Mouse (Mus musculus): ENCODE data around the gene Slc34a1. TPM values are rescaled to one million over a fixed set of nuclear protein-coding genes. Genes with fewer than 3 reads are reported as not detected.

Gene Slc34a1
- total and polyA plus RNA-seq, 2 experiments from 2014 or later, result not detected

GRCm38 (mm10) chr13:55405783-55406390 lies 7.9 kb downstream of the Slc34a1 start:
- ATAC-seq (ENCODE audit: insufficient read depth, low read depth), result no peak

GRCm38 (mm10) chr13:55407341-55407740 lies 9.4 kb downstream of the Slc34a1 start:
- Histone ChIP-seq H3K27me3 (ENCODE audit: control insufficient read depth, insufficient read depth, low read length) (peaks cover 70% of the 10 kb centered on the region), H3K27ac (ENCODE audit: low read depth) (no peak overlapping the region), H3K9ac (replicated peaks; ENCODE audit: low read depth, low read length) (no peak overlapping the region), H3K9me3 (replicated peaks; ENCODE audit: control insufficient read depth, low read length) (no peaks in the 10 kb centered on the region), H3K4me1 (ENCODE audit: control insufficient read depth, insufficient read depth) (no peaks in the 10 kb centered on the region), H3K36me3 (replicated peaks; ENCODE audit: control insufficient read depth, insufficient read depth, low read length) (no peaks in the 10 kb centered on the region), H3K4me3 (ENCODE audit: low read depth, low read length) (no peak overlapping the region), H3K4me2 (ENCODE audit: low read depth, low read length) (no peak overlapping the region)
- WGBS, result 70% methylated on average over 4 of the region's 4 CpGs
- no peak for TF ChIP-seq CTCF (IDR thresholded peaks at IDR 0.05; ENCODE audit: low read depth)
- no peak for TF ChIP-seq EP300 (IDR thresholded peaks at IDR 0.05; ENCODE audit: low read depth)
- ATAC-seq (ENCODE audit: insufficient read depth, low read depth) (no peak), DNase-seq (ENCODE audit: low spot score) (no peak)

More at GRCm38 (mm10) chr13:55405783-55406390, 7.9 kb downstream of the Slc34a1 start:
- Histone ChIP-seq H3K9ac (replicated peaks; ENCODE audit: low read depth, low read length) (no peak overlapping the region), H3K9me3 (replicated peaks; ENCODE audit: control insufficient read depth, low read length) (no peaks in the 10 kb centered on the region), H3K4me2 (ENCODE audit: low read depth, low read length) (peak overlapping the region; percentile 14; the same call in 1 of the 2 replicates), H3K27ac (ENCODE audit: low read depth) (no peak overlapping the region), H3K4me3 (ENCODE audit: low read depth, low read length) (no peak overlapping the region), H3K4me1 (ENCODE audit: control insufficient read depth, insufficient read depth) (no peaks in the 10 kb centered on the region), H3K27me3 (ENCODE audit: control insufficient read depth, insufficient read depth, low read length) (peaks cover 73% of the 10 kb centered on the region), H3K36me3 (replicated peaks; ENCODE audit: control insufficient read depth, insufficient read depth, low read length) (no peaks in the 10 kb centered on the region)
- 62% methylated on average over 13 of the region's 13 CpGs for WGBS
- TF ChIP-seq EP300 (IDR thresholded peaks at IDR 0.05; ENCODE audit: low read depth) (no peak), CTCF (IDR thresholded peaks at IDR 0.05; ENCODE audit: low read depth) (no peak)
- no peak for DNase-seq (ENCODE audit: low spot score)

DNA sequence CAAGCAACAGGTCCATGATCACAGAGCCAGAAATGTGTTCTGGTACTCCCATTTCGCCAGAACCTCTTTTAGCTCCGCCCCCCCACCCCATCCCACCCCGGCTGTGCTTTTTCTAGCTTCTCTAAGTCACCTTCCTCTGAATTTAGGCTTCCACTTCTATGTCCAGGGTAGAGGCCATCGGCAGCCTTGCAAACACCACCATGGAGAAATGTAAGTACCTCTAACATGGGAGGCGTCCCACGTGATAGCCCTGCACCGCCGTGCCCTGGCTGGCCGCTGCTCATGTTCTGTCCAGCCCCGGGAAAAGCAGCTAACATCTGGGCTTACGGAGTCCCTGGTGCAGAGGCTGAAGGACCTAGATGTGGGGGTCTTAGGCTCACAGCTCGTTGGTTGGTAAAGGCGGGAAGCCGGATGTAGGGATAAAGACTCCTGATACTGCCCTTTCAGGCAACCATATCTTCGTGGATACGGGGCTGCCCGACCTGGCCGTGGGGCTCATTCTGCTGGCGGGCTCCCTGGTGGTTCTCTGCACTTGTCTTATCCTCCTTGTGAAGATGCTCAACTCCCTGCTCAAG lies 10.6 kb downstream of the Slc34a1 start:
- Histone ChIP-seq H3K9ac (replicated peaks; ENCODE audit: low read depth, low read length) (no peak overlapping the region), H3K4me3 (ENCODE audit: low read depth, low read length) (no peak overlapping the region), H3K4me2 (ENCODE audit: low read depth, low read length) (no peak overlapping the region), H3K36me3 (replicated peaks; ENCODE audit: control insufficient read depth, insufficient read depth, low read length) (no peaks in the 10 kb centered on the region), H3K27me3 (ENCODE audit: control insufficient read depth, insufficient read depth, low read length) (peaks cover 67% of the 10 kb centered on the region), H3K4me1 (ENCODE audit: control insufficient read depth, insufficient read depth) (no peaks in the 10 kb centered on the region), H3K27ac (ENCODE audit: low read depth) (no peak overlapping the region), H3K9me3 (replicated peaks; ENCODE audit: control insufficient read depth, low read length) (no peaks in the 10 kb centered on the region)
- WGBS, result 78% methylated on average over 19 of the region's 19 CpGs
- DNase-seq (ENCODE audit: low spot score), result no peak
- ATAC-seq (ENCODE audit: insufficient read depth, low read depth), result no peak
- no peak for TF ChIP-seq EP300 (IDR thresholded peaks at IDR 0.05; ENCODE audit: low read depth)
- no peak for TF ChIP-seq CTCF (IDR thresholded peaks at IDR 0.05; ENCODE audit: low read depth)

DNA sequence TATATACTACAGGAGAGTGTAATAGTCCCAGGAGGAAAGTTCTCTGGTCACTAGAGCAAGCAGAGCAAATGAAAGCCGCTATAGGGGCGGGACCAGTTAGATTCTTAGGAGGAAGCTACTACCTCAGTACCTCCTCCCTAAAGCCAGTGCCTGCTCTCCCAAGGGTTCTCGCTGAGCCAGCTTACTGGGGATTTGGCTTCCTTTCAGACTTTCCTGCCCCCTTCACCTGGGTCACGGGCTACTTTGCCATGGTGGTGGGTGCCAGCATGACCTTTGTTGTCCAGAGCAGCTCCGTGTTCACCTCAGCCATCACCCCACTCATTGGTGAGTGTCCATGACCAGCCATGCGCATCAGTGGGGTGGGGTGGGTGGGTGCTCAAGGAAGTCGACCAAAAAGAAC lies 13.8 kb downstream of the Slc34a1 start:
- TF ChIP-seq EP300 (IDR thresholded peaks at IDR 0.05; ENCODE audit: low read depth) (no peak), CTCF (IDR thresholded peaks at IDR 0.05; ENCODE audit: low read depth) (no peak)

GRCm38 (mm10) chr13:55412643-55413307 lies 14.8 kb downstream of the Slc34a1 start:
- Histone ChIP-seq H3K4me2 (ENCODE audit: low read depth, low read length) (no peak overlapping the region), H3K9ac (replicated peaks; ENCODE audit: low read depth, low read length) (no peak overlapping the region), H3K4me3 (ENCODE audit: low read depth, low read length) (no peak overlapping the region), H3K9me3 (replicated peaks; ENCODE audit: control insufficient read depth, low read length) (no peaks in the 10 kb centered on the region), H3K36me3 (replicated peaks; ENCODE audit: control insufficient read depth, insufficient read depth, low read length) (no peaks in the 10 kb centered on the region), H3K4me1 (ENCODE audit: control insufficient read depth, insufficient read depth) (no peaks in the 10 kb centered on the region), H3K27me3 (ENCODE audit: control insufficient read depth, insufficient read depth, low read length) (peaks cover 58% of the 10 kb centered on the region), H3K27ac (ENCODE audit: low read depth) (no peak overlapping the region)
- DNase-seq (ENCODE audit: low spot score), result no peak
- ATAC-seq (ENCODE audit: insufficient read depth, low read depth), result no peak
- TF ChIP-seq CTCF (IDR thresholded peaks at IDR 0.05; ENCODE audit: low read depth) (no peak), EP300 (IDR thresholded peaks at IDR 0.05; ENCODE audit: low read depth) (no peak)
- WGBS, result 76% methylated on average over 13 of the region's 13 CpGs

More for the DNA sequence above, 13.8 kb downstream of the Slc34a1 start:
- H3K9me3 ChIP-seq (replicated peaks; ENCODE audit: control insufficient read depth, low read length), result no peaks in the 10 kb centered on the region
- H3K4me2 ChIP-seq (ENCODE audit: low read depth, low read length), result no peak overlapping the region
- H3K9ac ChIP-seq (replicated peaks; ENCODE audit: low read depth, low read length), result no peak overlapping the region
- ATAC-seq (ENCODE audit: insufficient read depth, low read depth) (no peak), DNase-seq (ENCODE audit: low spot score) (no peak)
- H3K27ac ChIP-seq (ENCODE audit: low read depth), result no peak overlapping the region
- no peaks in the 10 kb centered on the region for H3K4me1 ChIP-seq (ENCODE audit: control insufficient read depth, insufficient read depth)
- WGBS, result 71% methylated on average over 7 of the region's 7 CpGs
- peaks cover 56% of the 10 kb centered on the region for H3K27me3 ChIP-seq (ENCODE audit: control insufficient read depth, insufficient read depth, low read length)
- no peak overlapping the region for H3K4me3 ChIP-seq (ENCODE audit: low read depth, low read length)
- H3K36me3 ChIP-seq (replicated peaks; ENCODE audit: control insufficient read depth, insufficient read depth, low read length), result no peaks in the 10 kb centered on the region
